Mouse (Mus musculus) heart, embryonic 10.5 days (tissue): Measurements from ENCODE around the gene Tdgf1. TPM values are rescaled to one million over a fixed set of nuclear protein-coding genes. Genes with fewer than 3 reads are reported as not detected.

Experiments
- DNase-seq: peaks from one replicate; pipeline ENCODE4 v3.0.0-alpha.2; 2017; ENCODE audit warnings: low spot score
- H3K27ac ChIP-seq: fragments of 300-500 bp; sonication (generic); 2 replicates; pipeline ENCODE4 v1.5.1; 2016; ENCODE audit warnings: mild to moderate bottlenecking
- H3K27me3 ChIP-seq: fragments of 300-500 bp; sonication (generic); 2 replicates; pipeline ENCODE4 v1.6.1; 2016; ENCODE audit warnings: mild to moderate bottlenecking; ENCODE audit not compliant: poor library complexity, insufficient read depth, severe bottlenecking
- H3K36me3 ChIP-seq: fragments of 300-500 bp; sonication (generic); 2 replicates; pipeline ENCODE4 v1.6.1; 2016; ENCODE audit warnings: mild to moderate bottlenecking, moderate library complexity
- H3K4me1 ChIP-seq: fragments of 300-500 bp; sonication (generic); 2 replicates; pipeline ENCODE4 v1.6.1; 2016; ENCODE audit warnings: mild to moderate bottlenecking
- H3K4me3 ChIP-seq: fragments of 300-500 bp; sonication (generic); 2 replicates; pipeline ENCODE4 v1.5.1; 2016; ENCODE audit warnings: mild to moderate bottlenecking, moderate library complexity
- H3K9me3 ChIP-seq: fragments of 300-500 bp; sonication (generic); 2 replicates; pipeline ENCODE4 v1.6.1; 2016; ENCODE audit warnings: mild to moderate bottlenecking, moderate library complexity
- WGBS: fragments of 180-500 bp; shearing (Covaris S2); methylation state at CpG from one replicate; pipeline ENCODE4 v1.1.7; 2016; 5-methylcytosine and 5-hydroxymethylcytosine counted together
- polyA plus RNA-seq: library from polyadenylated mRNA; unstranded; fragments of >200 nt; fragmentation: Nextera tagmentation; extraction: Ambion mirVana; gene quantifications from 2 replicates; pipeline ENCODE4 v1.2.1, GENCODE M21; 2016

Gene Tdgf1
- polyA plus RNA-seq, result 0.51 and 1.3 TPM in 2 replicates

DNA sequence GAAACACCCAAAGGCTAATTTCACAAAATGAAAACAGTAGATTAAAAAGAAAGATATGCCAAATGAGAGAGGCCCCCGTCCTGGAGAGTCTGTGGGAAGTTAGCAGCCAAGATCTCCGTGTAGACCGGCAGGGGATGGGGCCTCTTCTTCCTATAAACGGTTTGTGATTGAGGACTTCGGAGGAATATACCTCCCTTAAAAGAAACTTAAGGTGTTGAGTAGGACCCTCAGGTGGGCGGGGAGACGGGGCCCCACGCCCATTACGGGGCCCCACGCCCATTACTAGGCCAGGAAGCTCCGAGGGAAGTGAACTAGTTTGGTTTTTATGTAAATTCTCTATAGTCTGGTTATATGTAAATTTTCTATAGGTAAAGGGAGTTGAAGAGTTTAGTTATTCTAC, at the start of gene Tdgf1:
TSS of gene Tdgf1 (minus strand) at position 233 of the 400 bp plus-strand sequence.
- Histone ChIP-seq H3K27me3 (peaks cover 33% of the 10 kb centered on the region), H3K36me3 (no peaks in the 10 kb centered on the region), H3K9me3 (no peaks in the 10 kb centered on the region), H3K4me3 (peak within 1 kb of the TSS; percentile 31), H3K27ac (peak within 1 kb of the TSS; percentile 70), H3K4me1 (peaks cover 46% of the 10 kb centered on the region)
- no peak for DNase-seq
- 12% methylated on average over 11 of the region's 11 CpGs for WGBS

DNA sequence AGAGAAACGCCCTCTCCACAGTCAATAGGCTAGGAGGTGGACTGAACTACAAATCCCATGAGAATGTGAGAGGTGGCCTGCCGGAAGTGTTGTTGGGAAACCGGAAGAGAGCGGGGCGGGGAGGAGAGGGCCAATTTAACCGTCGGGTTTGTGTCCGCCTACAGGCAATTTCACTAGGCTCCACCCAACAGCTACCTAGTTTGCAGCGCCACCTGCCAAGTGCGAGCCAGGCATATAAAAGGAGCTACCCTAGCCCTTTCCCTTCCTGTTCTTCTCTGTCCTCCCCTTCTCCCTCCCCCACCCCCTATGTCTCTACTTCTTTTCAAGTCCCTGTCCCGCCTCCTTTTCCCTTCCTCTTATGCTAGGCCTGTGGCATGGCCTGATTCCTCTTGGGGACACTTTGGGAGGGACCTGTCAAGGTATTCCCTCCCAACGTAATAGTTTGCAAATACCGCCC, 48.8 kb upstream of the Tdgf1 start:
- peak overlapping the region; percentile 87 for H3K27ac ChIP-seq

DNA sequence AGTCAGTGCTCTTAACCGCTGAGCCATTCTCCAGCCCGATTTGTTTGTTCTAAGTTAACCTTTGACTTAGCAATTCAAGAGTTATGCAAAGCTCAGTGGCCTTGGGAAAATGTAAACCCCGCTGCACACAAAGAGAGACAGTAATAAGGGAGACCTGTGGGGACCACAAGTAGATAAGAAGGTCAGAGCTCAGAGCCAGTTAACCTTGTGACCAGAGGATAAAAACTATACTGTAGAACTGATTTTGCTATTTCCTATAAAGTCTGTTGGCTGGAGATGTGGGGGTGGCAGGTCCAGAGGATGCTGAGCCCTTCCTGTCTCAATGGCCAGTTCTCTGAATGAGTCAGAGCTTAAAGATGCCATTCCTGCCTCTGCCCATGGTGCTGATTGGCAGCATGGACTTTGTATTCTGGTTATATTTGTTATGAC, 47.3 kb upstream of the Tdgf1 start:
- Histone ChIP-seq H3K27me3 (no peaks in the 10 kb centered on the region), H3K36me3 (no peaks in the 10 kb centered on the region), H3K4me3 (no peak overlapping the region), H3K9me3 (no peaks in the 10 kb centered on the region), H3K4me1 (peaks cover 16% of the 10 kb centered on the region), H3K27ac (no peak overlapping the region)
- WGBS, result 55% methylated on average over 3 of the region's 3 CpGs
- no peak for DNase-seq

More for the DNA sequence above, 48.8 kb upstream of the Tdgf1 start:
- Histone ChIP-seq H3K9me3 (no peaks in the 10 kb centered on the region), H3K4me3 (peak overlapping the region; percentile 60), H3K36me3 (no peaks in the 10 kb centered on the region), H3K4me1 (peaks cover 13% of the 10 kb centered on the region; the same call in 1 of the 2 replicates), H3K27me3 (no peaks in the 10 kb centered on the region)
- peak; percentile 96 for DNase-seq
- WGBS, result 8% methylated on average over 13 of the region's 13 CpGs

DNA sequence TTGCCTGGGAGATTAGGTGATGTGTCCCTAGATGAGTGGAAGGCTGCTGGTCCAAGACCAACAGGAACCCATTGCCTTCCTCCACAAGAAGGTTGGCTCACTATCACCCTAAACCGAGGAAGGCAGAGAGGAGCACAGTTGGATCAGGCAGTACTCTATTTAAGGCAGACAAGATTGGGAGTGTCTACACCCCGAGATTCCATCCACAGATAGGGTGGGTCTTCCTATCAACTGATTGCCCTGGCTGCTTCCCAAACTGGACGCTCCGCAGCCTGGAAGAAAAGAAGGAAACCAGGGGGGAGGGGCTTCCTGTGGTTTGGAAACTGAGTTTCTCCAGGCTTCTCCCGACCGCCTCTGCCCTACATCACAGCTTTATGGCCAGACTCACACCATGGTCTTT, 44.2 kb upstream of the Tdgf1 start, which contains the start of gene Rtp3:
TSS of gene Rtp3 (minus strand) at position 380 of the 400 bp plus-strand sequence.
- no peaks in the 10 kb centered on the region for H3K27me3 ChIP-seq
- DNase-seq, result peak; percentile 31
- no peaks in the 10 kb centered on the region for H3K9me3 ChIP-seq
- H3K4me1 ChIP-seq, result peaks cover 16% of the 10 kb centered on the region
- no peaks in the 10 kb centered on the region for H3K36me3 ChIP-seq
- H3K27ac ChIP-seq, result no peak within 1 kb of the TSS
- 44% methylated on average over 6 of the region's 6 CpGs for WGBS
- H3K4me3 ChIP-seq, result no peak within 1 kb of the TSS

DNA sequence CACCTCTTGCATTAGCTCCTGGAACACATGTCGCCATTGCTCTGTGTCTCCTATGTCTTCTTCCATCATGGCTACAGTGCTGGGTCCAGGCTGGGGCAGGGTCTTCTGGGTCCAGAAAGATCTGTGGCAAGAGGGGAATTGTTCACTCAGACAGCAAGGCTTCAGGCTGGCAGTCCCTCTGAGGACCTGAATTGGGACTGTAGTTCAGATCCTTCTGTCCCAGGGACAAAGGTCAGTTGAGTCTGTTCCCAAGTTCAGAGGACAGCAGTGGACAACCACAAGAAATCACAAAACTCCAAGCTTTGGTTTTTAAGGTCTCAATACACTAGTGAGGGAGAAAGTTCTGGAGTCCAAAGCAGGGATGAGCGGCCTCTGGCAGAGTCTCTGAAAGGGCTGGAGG, 43.6 kb upstream of the Tdgf1 start:
- Histone ChIP-seq H3K27me3 (no peaks in the 10 kb centered on the region), H3K9me3 (no peaks in the 10 kb centered on the region), H3K27ac (no peak overlapping the region), H3K36me3 (no peaks in the 10 kb centered on the region), H3K4me3 (no peak overlapping the region), H3K4me1 (peaks cover 11% of the 10 kb centered on the region)
- no peak for DNase-seq
- WGBS, result 89% methylated on average over 2 of the region's 2 CpGs

DNA sequence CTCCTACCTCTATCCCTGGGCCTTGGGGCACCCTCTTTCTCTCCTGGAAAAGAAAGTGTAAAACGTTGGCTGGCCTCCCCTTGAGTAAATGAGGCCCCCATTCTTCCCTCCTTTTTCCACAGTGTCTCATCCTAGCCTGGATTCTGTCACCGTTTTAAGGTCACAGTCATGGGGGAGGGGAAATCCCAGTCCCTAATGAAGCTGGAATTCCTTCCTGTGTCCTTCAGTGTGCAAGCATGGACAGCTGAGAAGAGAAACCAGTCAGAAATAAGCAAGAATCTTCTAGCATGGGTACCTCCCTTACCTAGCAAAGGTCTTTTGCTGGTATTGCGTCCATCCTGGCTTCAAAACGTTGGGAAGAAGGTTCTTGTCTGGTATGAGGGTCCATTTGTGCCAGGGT, 43.2 kb upstream of the Tdgf1 start:
- H3K9me3 ChIP-seq, result no peaks in the 10 kb centered on the region
- H3K4me1 ChIP-seq, result peaks cover 11% of the 10 kb centered on the region
- H3K4me3 ChIP-seq, result no peak overlapping the region
- 59% methylated on average over 4 of the region's 4 CpGs for WGBS
- no peak overlapping the region for H3K27ac ChIP-seq
- peak; percentile 51 for DNase-seq
- H3K36me3 ChIP-seq, result no peaks in the 10 kb centered on the region
- no peaks in the 10 kb centered on the region for H3K27me3 ChIP-seq

- no peaks in the 10 kb centered on the region for H3K36me3 ChIP-seq
- peak; percentile 3 for DNase-seq
- H3K27me3 ChIP-seq, result no peaks in the 10 kb centered on the region
- 79% methylated on average over 3 of the region's 3 CpGs for WGBS
- no peak overlapping the region for H3K4me3 ChIP-seq
- H3K9me3 ChIP-seq, result no peaks in the 10 kb centered on the region
- peaks cover 8% of the 10 kb centered on the region for H3K4me1 ChIP-seq
- no peak overlapping the region for H3K27ac ChIP-seq
Observed at GRCm38 (mm10) chr9:110988078-110988477, 42.1 kb upstream of the Tdgf1 start.

DNA sequence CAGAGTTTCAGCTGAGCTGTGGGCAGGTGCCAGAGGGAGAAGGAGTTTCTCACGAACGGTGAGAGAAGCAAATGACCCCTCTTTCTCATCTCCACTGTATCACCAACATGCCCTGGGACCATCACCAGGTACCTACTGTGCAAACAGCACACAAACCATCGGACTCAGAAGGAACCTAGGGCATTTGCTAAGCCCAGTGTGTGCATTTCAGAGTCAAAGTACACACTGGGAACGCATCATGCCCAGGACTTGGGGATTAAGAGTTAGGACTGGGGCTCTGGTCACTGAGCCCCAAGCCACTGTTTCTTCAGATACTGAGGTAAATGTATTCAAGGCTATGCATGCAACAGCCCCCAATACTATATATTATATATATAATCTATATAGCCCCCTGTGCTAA, 41.4 kb upstream of the Tdgf1 start:
- WGBS, result 71% methylated on average over 4 of the region's 4 CpGs

DNA sequence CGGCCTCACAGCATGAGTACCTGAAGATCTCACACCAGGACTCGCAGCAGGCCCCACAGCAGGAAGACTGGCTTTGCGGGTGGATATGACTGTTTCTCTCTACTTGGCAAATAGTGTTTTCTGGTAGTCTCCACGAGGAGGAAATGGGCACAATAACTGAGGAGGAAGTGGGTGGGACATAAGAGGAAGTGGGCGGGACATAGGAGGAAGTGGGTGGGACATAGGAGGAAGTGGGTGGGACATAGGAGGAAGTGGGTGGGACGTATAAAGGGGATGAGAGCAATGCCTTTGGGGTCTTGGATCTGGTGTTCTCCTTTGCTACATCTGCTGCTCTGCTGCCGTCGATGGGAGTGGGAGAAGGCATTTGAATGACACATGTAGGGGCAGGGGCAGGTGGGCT, 40.0 kb upstream of the Tdgf1 start:
- DNase-seq, result peak; percentile 64
- Histone ChIP-seq H3K27ac (no peak overlapping the region), H3K36me3 (no peaks in the 10 kb centered on the region), H3K4me1 (peaks cover 8% of the 10 kb centered on the region), H3K4me3 (no peak overlapping the region), H3K27me3 (no peaks in the 10 kb centered on the region), H3K9me3 (no peaks in the 10 kb centered on the region)
- WGBS, result 85% methylated on average over 8 of the region's 8 CpGs

More for the DNA sequence above, 41.4 kb upstream of the Tdgf1 start:
- H3K9me3 ChIP-seq, result no peaks in the 10 kb centered on the region
- H3K27ac ChIP-seq, result no peak overlapping the region
- no peak overlapping the region for H3K4me3 ChIP-seq
- peaks cover 8% of the 10 kb centered on the region for H3K4me1 ChIP-seq
- no peaks in the 10 kb centered on the region for H3K36me3 ChIP-seq
- DNase-seq, result peak; percentile 50
- no peaks in the 10 kb centered on the region for H3K27me3 ChIP-seq

DNA sequence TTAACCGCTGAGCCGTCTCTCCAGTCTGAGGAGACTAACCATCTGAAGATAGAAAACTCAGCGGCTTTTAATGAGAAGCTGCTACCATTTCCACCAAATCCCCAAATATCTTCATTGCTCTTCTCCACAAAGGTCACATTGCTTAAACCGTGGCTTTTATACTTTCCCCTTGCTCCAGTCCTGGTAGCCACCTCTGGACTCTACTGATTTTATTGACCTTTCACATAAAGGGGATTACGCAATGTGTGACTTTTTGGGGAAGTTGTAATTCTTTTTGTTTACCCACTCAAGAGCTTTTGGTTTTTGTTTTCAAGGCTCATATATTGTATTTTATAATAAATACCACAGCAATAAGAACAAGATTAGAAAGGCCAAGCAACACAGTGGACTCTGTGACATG, 39.6 kb upstream of the Tdgf1 start:
- no peaks in the 10 kb centered on the region for H3K36me3 ChIP-seq
- DNase-seq, result peak; percentile 3
- H3K4me3 ChIP-seq, result no peak overlapping the region
- WGBS, result 90% methylated on average over 5 of the region's 5 CpGs
- H3K4me1 ChIP-seq, result peaks cover 8% of the 10 kb centered on the region
- H3K27me3 ChIP-seq, result no peaks in the 10 kb centered on the region
- H3K9me3 ChIP-seq, result no peaks in the 10 kb centered on the region
- H3K27ac ChIP-seq, result no peak overlapping the region

- Histone ChIP-seq H3K9me3 (no peaks in the 10 kb centered on the region), H3K36me3 (no peaks in the 10 kb centered on the region), H3K4me3 (no peak overlapping the region), H3K27ac (no peak overlapping the region), H3K4me1 (peaks cover 3% of the 10 kb centered on the region), H3K27me3 (no peaks in the 10 kb centered on the region)
- no peak for DNase-seq
- 88% methylated on average over 9 of the region's 9 CpGs for WGBS
Observed at GRCm38 (mm10) chr9:110984096-110984495, 38.1 kb upstream of the Tdgf1 start.

GRCm38 (mm10) chr9:110982351-110982750, 36.4 kb upstream of the Tdgf1 start:
- no peaks in the 10 kb centered on the region for H3K4me1 ChIP-seq
- DNase-seq, result peak; percentile 36
- no peak overlapping the region for H3K4me3 ChIP-seq
- 67% methylated on average over 4 of the region's 4 CpGs for WGBS
- no peaks in the 10 kb centered on the region for H3K36me3 ChIP-seq
- no peaks in the 10 kb centered on the region for H3K27me3 ChIP-seq
- no peaks in the 10 kb centered on the region for H3K9me3 ChIP-seq
- H3K27ac ChIP-seq, result no peak overlapping the region

- Histone ChIP-seq H3K4me3 (no peak overlapping the region), H3K4me1 (no peaks in the 10 kb centered on the region), H3K27me3 (no peaks in the 10 kb centered on the region), H3K9me3 (no peaks in the 10 kb centered on the region), H3K27ac (no peak overlapping the region), H3K36me3 (no peaks in the 10 kb centered on the region)
- WGBS, result 89% methylated on average over 11 of the region's 11 CpGs
- no peak for DNase-seq
Observed at GRCm38 (mm10) chr9:110979411-110979810, 33.5 kb upstream of the Tdgf1 start.

- DNase-seq, result no peak
Observed at GRCm38 (mm10) chr9:110965910-110966231, 19.9 kb upstream of the Tdgf1 start.

More at GRCm38 (mm10) chr9:110965910-110966231, 19.9 kb upstream of the Tdgf1 start:
- Histone ChIP-seq H3K4me3 (no peak overlapping the region), H3K4me1 (no peaks in the 10 kb centered on the region), H3K27ac (no peak overlapping the region), H3K27me3 (no peaks in the 10 kb centered on the region), H3K9me3 (no peaks in the 10 kb centered on the region), H3K36me3 (no peaks in the 10 kb centered on the region)
- WGBS, result 74% methylated on average over 2 of the region's 2 CpGs
